Mouse (Mus musculus): ENCODE measurements around the gene Hmgn3. TPM values are rescaled to one million over a fixed set of nuclear protein-coding genes. Genes with fewer than 3 reads are reported as not detected.
A peak's percentile ranks its signal among the peaks of the same experiment; 100 is the strongest.
"Not testable (repeated sequence)": the region's sequence is repeated elsewhere in the genome, so short reads cannot be mapped to it uniquely, and the experiment has no call there.

Hmgn3 gene
- 115 and 146 TPM in 2 replicates for total RNA-seq (2021)
- long read RNA-seq, transcript Hmgn3-201 (6 exons, 862 nt), result minor isoform, 35 of 129 reads
- long read RNA-seq, transcript Hmgn3-203 (5 exons, 1,391 nt), result major isoform, 49 of 129 reads
- long read RNA-seq, transcript Hmgn3-202 (6 exons, 983 nt), result minor isoform, 23 of 129 reads
- long read RNA-seq, partial matches to known transcripts, result 13 of 129 reads
- long read RNA-seq, other reads (novel, unspliced or antisense), result 7 of 129 reads

DNA sequence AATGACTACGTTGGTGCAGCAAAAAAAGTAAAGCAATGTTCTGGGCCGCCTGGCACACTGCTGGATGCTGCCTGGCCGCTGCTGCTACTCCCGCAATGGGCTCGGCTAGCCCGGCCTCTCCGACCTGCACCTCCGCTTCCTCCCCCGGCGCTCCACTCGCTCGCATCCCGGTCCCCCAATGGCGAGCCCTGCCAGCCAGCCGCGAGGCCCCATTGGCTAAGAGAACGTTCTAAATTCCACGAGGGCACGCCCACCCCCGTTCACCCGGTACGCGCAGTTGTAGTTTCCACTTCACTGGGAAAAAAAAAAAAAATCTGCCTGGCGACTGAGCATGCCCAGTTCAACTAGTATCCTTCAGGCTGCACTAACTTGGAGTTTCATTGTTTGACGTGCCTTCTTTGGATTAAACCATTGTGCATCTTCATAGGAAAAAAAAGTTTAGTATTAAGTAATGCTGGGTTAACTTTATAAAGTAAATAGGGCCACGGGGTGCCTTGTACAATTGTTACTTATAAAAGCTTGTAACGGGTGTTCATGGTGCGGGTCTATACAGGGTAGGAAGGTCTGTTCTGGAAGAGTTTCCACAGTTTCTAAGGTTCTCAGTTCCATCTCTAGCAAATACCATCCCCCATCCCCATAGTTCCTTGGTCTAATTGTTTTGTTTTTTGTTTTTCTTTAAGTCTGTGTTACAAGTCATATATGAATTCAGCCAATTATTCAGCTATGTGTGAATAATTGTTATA is at the start of gene Hmgn3:
Gene Hmgn3 (minus strand): TSS at position 240 of the 743 bp plus-strand sequence.
- DNase-seq, result peak; percentile 95

DNA sequence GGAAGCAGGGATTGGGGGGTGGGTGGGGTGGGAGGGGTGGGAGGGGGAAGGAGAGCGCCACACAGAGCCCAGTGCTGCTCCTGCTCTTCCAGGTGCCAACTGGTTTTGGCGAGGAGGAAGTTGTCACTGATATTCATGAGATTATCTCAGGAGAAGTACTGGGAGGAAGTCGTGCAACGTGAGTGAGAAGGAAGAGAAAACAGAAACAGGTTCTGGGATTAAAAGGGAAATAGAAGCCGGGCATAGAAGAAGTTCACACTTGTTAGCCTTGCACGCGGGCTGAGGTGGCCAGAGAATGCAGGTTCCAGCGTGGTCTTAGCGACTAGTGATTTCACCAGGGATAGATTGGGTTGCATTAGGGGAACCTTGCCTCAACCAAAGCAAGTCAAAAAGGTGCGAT is 49.3 kb upstream of the Hmgn3 start:
- DNase-seq, result no peak

DNA sequence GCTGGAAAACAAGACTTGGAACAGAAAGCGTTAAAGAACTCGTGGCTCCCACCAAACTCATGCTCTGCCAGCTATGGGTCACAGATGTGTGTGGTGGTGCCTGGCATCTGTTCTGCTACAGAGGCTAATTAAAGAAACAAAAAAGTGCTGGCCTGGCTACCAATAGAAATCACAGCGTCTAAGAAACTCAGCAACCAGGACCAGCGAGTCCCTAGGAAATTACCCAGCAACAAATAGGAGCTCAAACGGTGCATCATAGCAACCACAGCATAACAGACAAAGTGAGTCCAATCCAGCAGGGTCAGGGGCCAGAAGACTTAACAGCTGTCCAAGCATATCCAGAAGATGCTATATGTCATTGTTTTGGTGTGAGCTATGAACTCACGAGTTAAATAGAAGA is 48.5 kb upstream of the Hmgn3 start:
- DNase-seq, result no peak

DNA sequence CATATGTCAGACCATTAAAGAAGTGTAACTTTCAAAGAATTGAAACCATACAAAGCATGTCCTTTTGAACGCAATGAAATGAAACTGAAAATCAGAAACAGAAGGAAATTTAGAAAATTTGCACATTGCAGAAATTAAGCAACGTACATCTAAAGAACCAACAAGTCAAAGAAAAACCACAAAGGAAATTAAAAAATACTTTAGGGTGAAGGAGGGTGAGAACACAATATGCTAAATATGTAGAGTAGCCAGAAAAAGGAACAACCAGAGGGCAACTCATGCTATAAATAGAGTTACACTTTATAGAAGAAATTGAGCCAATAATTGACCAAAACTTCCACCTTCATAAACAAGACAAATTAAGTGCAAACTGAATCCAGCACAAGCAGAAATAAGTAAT is 41.3 kb upstream of the Hmgn3 start:
- no peak for DNase-seq

DNA sequence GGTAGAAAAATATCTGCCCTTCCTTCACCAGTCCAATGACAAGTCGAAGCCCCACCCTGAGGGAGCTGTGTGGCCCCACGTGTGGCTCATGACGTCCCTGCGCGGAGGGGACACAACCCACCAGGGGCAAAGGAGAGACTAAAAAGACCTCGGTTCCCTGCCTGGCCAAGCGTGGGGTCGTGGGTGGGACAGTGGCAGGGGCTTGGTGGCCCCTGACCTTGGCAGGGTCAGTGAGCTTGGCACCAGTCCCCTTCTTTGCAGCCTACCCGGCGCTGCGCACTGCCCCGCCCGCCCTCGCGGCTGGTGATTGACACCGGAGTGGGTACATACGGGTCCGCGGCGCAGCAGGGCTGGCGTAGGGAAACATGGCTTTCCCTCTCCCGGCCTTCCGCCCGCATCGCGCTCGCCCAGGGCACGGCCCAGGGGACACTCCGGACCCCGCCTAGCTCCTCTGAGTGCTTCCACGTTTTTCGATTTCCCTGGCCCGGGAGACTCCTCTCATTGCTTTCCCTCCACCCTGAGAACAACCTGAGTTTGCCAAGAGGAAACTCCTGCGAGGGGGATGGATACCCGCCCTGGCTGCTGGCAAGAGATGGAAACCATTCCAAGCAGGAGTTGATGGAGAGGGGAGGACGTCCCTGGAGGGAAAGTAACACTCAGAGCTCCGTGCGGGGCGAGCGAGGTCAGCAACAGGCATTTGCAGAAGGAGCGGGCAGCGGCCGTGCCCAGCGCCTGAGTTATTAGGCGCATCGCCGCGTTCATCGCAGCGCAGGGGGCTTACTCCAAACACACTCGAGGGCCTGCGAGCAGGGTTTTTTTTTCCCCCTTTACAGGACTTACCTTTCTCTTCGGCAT is 667 bp downstream of the Hmgn3 start:
- DNase-seq, result peak; percentile 70

DNA sequence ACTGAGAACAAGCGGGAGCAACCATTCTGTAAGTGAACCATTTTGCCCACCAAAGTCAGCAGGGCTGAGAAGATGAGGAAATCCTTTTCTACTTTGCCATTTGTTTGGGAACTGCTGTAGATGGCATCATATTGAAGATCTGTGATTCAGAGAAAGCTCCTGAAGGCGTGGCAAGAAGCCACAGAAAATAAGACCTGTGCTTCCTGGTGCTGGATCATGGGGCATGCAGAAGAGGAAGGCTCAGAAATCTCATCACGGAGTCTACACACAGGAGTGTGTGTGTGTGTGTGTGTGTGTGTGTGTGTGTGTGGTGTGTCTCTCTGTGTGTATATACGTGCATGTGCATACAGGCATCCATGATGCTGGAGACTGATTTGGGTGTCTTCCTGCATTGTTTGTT is 16.7 kb downstream of the Hmgn3 start:
- no peak for DNase-seq

DNA sequence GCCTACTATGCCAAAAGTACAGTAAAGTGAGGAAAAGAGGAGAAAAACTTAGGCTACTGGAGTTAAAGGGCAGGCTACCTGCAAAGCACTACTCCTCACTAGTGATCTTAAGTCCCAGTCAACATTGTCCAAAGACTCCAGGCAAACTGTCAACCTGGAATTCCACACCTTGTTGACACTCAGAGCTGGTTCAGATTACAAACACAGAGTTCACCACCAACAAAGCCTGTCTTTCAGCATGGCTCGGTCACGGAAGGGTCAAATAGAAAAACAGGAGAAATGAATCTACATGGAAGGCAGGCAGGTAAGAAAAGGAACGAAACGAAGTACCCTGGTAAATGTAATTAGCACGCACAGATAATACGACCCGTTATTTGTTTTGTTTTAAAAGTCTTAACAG is 18.6 kb downstream of the Hmgn3 start:
- DNase-seq, result no peak

DNA sequence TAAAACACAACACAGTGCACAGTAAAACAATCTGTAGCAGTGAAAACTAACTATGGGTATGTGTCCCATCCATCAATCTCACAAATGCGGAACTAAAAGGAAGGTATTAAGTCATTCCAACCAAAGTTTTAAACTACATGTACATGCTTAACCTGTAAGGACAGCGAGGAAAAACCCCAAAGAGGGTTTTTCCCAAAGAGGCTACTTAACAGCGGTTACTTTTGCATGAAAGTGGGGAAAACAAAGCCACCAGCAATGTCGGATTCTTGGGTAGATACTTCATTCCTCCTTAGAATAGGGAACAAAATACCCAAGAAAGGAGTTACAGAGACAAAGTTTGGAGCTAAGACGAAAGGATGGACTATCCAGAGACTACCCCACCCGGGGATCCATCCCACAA is 20.0 kb downstream of the Hmgn3 start:
- DNase-seq, result not testable (repeated sequence)

DNA sequence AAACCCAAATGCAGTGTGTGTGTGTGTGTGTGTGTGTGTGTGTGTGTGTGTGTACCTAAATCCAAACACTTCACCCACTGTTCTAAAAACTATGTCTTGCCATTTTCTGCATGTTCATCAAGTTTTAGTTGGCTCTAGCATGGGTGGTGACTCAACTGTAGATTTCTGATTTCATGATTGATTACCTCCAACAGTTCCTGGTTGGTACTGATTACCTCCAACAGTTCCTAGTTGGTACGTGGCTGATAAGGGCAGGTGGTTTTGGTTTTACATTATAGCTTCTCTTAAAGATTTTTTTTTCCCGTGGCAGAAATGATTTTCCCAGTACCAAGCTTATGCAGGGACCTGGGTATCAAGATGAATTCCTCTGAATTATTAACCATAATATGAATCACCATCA is 27.3 kb downstream of the Hmgn3 start:
- DNase-seq, result no peak

DNA sequence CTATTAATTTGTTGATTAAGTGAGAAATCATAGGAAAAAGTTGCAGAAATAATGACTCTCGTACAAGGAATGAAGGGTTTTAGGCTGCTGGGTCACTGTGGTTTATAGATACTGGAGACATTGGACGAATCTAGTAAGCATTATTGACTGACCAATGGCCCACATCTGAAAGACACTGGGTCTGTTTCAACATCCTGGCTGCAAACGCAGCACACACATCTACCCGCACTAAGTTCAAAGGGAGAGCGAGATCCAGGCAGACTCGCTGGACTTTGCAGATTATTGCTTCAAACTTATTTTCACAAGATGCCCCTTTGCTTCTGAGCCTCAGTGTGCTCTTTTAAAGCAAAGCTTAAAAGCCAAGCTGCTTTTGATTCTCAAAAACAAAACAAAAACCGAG is 29.0 kb downstream of the Hmgn3 start:
- no peak for DNase-seq

DNA sequence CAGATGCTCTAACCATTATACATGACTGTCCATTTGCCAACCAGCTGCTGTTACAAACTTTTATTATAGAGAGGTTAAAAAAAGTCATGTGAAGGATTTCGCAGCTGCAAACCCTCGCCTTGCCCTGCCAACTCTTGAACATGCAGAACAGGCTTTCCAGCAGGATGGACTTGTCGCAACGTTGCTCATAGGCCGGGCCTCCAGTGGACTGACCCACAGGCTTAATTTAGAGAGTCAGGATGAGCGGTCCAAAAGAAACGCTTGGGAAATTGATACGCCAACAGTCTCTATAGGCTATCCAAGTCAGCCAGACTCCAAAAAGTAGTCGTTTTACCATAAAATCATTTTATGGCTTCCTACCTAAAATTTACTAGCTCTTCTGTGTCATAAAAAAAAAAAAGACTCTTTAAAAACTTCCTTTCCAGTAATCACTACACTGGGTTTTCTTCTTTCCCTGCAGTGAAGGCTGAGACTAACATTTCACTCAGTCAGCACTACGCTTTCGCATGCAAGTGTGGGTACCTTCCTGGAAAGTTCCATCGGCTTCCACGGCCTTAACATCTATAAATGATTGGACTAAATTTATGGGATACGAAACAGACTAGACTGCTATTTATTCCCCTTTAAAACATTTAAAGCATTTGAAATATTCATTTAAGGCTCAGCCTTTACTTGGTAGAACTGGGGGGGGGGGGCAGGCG is 29.6 kb downstream of the Hmgn3 start:
- no peak for DNase-seq

DNA sequence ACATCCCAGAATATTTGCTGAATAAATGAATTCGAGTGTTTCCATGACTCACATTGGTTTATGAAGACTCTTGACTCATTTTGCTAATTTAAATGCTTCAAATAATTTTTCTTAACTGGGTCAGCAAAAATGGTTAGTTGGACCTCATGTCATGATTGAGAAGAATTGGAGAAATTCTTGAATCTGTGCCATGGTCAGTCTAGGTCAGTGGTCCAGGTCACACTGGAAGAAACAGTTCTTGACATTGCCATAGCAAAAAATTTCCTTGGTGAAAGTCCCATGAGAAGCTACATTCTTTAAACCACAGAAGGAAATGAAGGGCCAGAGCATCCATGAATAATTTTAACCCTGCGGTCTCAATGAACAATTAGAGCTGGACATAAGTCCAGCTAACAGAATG is 30.8 kb downstream of the Hmgn3 start:
- no peak for DNase-seq

DNA sequence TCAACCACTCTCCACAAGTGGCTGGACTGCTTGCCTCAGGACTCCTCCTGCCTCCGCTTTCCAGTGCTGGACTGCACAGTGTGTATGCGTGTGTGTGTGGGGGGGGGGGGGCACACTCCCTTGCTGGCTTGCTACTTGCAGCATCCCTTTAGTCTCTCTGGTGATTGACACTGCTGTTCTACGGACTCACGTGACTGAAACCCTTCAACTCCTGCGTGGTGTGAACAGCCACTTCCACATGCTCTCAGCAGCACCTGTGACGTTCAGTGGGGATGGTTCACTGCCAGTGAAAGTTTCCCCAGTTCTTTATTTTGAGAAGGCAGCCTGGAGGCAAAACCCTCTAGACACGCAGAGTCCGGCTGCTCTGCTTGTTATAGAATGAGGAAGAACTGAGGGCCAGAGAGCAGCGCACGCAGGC is 32.7 kb downstream of the Hmgn3 start:
- no peak for DNase-seq

DNA sequence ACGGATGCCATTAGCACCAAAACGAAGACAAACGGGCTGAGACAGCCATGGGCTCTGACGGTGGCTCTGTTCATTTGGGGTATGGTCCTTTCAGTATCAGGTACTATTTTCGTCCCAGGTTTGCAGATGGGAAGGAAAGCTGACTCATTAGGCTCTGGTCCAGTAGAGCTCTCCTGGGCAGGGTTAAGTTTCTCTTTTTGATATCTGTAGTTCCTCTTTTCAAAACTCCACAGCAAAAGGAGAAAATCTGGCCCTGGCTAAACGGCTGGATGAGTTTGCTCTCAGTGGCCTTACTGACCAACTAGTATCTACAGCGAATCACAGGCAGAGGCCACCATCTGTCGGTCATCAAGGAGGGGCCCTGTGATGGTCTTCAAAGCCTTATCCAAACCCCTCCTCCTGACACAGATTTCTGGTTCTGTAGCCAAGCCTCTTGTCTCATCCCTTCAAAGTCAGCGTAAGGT is 34.1 kb downstream of the Hmgn3 start:
- DNase-seq, result no peak

DNA sequence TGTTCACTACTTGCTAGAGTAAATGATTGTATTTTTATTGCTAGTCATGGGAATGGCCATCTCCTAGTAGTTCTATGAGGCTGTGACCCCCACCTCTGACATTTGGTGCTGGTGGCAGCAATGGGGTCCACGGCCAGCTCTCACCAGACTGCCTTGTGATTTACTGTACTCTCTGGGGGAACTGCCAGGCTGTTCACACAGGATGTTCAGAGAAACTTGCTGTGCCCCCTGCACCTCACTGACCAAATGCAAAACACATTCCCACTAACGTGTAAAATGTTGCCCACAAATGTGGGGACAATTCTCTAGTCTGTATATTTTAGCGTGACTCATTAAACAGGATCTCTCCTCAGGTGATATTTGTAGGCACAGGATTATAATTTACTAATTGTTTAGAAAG is 34.7 kb downstream of the Hmgn3 start:
- no peak for DNase-seq

DNA sequence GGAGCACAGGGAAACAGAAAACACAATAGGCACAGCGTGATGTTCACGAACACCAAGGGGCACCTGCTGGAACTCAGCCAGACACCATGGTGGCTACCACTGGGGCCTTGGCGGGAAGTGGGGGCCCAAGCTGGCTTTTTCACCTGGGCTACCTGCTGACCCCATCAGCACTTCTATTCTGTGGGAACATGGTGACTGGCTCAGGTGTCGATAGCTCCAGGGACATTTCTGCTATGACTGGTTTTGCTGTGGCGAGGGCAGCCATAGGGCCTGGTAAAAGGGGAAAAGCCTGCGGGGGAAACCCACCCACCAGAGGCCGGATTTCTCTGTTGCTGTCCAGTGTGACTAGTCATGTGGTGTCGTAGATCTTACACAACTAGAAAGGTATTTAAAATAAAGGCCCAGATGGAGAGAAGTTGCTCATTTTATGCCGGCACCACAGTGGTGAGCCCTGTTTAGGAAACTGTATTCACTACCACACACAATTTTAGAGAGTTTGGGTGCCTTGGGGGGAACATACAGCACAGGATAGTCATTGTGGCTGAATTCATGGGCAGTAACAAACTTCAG is 35.3 kb downstream of the Hmgn3 start:
- DNase-seq, result no peak

DNA sequence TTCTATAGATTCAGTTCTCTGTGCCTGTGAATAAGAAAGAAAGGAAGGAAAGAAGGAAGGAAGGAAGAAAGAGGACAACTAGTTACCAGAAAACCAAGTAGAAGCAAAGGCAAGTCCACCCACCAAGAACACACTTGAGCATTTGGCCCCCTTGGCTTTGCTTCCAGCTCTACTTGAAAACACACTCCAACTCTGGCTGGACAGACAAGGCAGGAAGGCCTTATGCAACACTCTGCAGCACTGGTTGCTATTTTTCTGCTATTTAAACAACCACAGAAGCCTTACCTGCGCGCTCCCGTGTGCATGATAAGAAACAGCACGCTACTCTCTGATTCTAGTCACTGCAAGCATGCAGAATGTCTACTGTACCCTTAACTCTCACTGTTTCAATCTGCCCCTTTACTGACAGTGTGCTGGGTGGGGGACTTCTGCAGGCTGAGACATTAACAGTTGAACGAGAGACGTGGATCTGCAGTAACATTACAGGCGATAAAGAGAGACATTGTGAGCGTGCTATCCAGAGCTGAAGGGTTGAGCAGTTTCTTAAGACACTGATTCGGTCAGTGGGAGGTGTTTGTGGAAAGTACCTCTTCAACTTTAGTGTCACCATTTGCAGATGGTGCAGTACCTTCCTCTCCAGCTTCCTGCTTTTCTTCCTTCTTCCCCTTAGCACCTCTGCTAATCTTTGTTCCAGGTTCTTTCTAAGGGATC is 35.9 kb downstream of the Hmgn3 start:
- DNase-seq, result no peak

DNA sequence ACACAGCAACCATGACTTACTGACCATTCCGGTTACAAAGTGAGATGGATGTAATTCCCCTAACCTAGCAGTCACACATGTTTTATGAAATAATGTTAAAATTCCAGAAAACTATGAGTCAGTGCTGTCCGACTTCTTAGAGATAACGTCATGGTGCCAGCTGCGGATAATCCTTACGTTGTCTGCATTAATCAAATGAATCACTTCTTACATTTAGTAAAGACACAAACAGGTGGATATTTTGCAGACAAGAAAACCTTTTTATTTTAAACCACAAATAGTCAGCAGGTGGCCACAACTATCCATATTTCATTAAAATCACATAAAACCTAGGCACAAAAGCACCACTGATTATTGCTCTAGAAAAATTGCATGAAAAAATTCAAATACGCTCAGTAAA is 36.8 kb downstream of the Hmgn3 start:
- DNase-seq, result no peak

DNA sequence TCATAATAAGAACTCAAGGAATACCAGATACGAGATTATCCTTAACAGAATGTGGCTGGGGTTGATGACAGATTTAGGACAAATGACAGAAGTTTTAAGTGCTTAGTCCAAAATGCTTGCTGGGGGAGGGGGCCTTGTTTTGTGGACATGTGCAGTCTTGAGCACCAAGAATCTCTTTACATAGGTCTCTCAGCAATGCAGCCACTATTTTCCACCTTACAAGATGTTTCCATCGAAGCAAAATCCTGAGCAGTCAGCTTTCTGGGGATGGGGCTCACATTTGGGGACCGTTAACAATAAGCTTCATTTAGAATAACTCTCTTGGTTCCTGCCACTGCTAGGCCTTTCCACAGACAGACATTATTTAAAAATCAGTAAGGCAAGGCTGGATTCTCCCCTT is 37.7 kb downstream of the Hmgn3 start:
- no peak for DNase-seq

DNA sequence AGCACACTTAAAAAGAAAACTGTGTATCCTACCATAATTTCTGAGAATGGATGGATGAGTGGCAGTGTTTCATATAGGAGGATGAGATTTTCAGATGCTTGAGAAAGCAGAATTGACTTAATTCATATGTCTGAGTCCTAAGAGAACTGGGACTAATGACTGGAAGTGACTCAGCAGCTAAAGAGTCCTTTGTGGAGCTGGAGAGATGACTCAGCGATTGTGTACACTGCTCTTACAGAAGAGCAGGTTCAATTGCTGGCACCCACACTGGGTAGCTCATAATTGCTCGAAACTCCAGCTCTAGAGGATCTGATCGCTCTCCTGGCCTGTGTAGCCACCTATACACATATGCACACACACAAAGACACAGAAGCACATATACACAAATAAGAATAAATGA is 42.7 kb downstream of the Hmgn3 start:
- no peak for DNase-seq

DNA sequence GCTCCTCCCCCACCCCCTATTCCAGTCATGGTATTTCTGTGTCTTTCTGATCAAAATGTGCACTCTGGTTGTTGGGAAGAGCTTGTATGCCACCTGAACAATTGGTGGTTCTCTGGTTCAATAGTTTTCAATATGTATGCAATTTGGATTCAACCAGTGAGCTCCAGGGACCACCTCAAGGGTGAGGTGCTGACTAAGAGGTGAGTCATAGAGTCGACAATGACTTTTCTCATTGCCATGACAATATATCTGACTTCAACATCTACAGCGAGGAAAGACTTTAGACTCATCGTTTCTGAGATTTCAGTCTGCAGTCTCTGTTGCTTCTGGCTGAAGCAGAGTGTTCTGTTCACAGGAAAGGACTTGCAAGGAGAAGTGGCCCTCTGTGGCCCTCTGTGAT is 44.8 kb downstream of the Hmgn3 start:
- DNase-seq, result no peak

DNA sequence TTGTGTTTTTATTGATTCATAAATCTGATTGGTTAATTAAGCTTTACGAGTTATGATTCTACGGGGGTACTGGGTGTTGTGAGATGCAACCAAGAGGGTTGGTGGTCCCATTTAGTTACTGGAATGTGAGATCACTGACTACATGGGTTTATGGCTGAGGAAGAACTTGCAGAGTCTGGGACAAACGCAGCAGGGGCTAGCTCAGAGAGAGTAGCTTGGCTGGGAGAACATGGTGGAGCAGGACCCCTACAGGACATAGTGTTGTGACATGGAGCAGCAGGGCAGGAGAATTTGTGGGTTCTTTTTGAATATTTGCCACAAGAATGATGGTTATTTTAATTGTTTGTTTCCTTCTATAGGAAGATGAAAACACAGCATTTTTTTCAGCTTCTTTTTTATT is 45.7 kb downstream of the Hmgn3 start:
- DNase-seq, result no peak

Measured in adrenal gland, postnatal 25 days (tissue).